Mouse (Mus musculus): ENCODE data around the gene Zmiz2. TPM values are rescaled to one million over a fixed set of nuclear protein-coding genes. Genes with fewer than 3 reads are reported as not detected.

Zmiz2 gene
- 12.3 and 12.8 TPM in 2 replicates for total RNA-seq (2012; rRNA removed)
- polyA plus RNA-seq (2012; ENCODE audit: insufficient read depth in 1 of 2, insufficient read length in 2 of 2, low read depth in 1 of 2, low replicate concordance in 2 of 2, missing spikeins in 1 of 2), result 10 to 100 TPM; 35.5 to 90.3 TPM

DNA sequence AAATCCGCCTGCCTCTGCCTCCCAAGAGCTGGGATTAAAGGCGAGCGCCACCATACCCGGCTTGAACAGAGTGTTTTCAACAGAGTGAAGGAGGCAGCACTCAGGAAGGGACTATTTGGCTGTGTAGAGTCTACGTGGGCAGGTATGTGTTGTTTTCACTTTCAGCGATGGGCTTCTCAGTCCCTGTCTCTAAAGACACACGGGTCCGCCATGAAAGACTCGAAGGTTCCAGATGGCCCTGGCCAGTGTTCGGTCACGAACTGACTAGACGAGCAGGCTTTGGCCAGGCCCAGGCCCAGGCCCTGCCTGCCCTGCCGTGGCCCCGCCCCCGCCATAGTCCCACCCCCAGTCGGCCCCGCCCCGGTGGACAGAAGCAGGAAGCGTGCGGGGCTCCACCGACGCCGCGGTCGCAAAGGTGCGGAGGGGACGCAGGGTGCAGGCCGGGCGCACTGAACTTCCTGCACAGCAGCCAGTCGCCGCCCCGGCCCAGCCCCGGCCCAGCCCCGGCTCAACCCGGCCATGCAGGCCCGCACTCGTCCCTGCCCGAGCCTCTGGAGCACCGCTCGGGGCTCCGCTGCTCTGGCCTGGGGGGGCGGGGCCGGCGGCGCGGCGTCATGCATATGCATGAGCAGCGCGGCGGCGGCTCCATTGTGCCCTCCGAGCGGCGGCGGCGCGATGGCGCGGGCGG, at the start of gene Zmiz2:
Gene Zmiz2, plus strand, starts transcription at position 349 of the 688 bp plus-strand sequence.
- H3K27me3 ChIP-seq (ENCODE audit: control insufficient read depth in 1 of 2, insufficient read depth in 2 of 2, low read length in 2 of 2), result no peaks in the 10 kb centered on the region
- H3K4me1 ChIP-seq (ENCODE audit: control insufficient read depth in 1 of 2, insufficient read depth in 2 of 2, low read length in 2 of 2), result peaks cover 10 to 28% of the 10 kb centered on the region in 2 experiments
- peak within 1 kb of the TSS; percentile 74 for H3K9ac ChIP-seq (ENCODE audit: control insufficient read depth, low read depth, low read length, poor library complexity, severe bottlenecking)
- H3K79me2 ChIP-seq (ENCODE audit: control insufficient read depth, insufficient read depth, low read length, poor library complexity), result peaks cover 32% of the 10 kb centered on the region
- H3K9me3 ChIP-seq (replicated peaks; ENCODE audit: insufficient read depth, low read length), result no peaks in the 10 kb centered on the region
- H3K27ac ChIP-seq (ENCODE audit: control insufficient read depth, low read depth, low read length), result peak within 1 kb of the TSS; percentile 78
- TF ChIP-seq TAL1 (IDR thresholded peaks at IDR 0.05; ENCODE audit: low read length), result no peak
- TF ChIP-seq HCFC1 (IDR thresholded peaks at IDR 0.05; ENCODE audit: low read depth, low read length), result peak; percentile 81
- no peak for TF ChIP-seq MAFK (IDR thresholded peaks at IDR 0.05; ENCODE audit: borderline replicate concordance, low read depth, low read length)
- peak; percentile 48; the same call in 1 of the 2 replicates for TF ChIP-seq ZNF384 (IDR thresholded peaks at IDR 0.05; ENCODE audit: low read depth, low read length)
- peak; percentile 90 for TF ChIP-seq ELF1 (IDR thresholded peaks at IDR 0.05; ENCODE audit: low read depth, low read length)
- peak; percentile 90 for TF ChIP-seq NELFE (IDR thresholded peaks at IDR 0.05; ENCODE audit: low read depth, low read length)
- 0 out of 2 replicates have a peak, but pooled peaks have one; percentile 59 for TF ChIP-seq CHD1 (IDR thresholded peaks at IDR 0.05; ENCODE audit: low read depth, low read length)
- 0 out of 2 replicates have a peak, but pooled peaks have one; percentile 42 for TF ChIP-seq UBTF (IDR thresholded peaks at IDR 0.05; ENCODE audit: borderline replicate concordance, insufficient read depth, low read depth, low read length)
- no peak for TF ChIP-seq RCOR1 (IDR thresholded peaks at IDR 0.05; ENCODE audit: low read depth, low read length)
- TF ChIP-seq ZC3H11A (IDR thresholded peaks at IDR 0.05; ENCODE audit: low read depth, low read length), result no peak; the same call in 1 of the 2 replicates
- peak; percentile 93 for TF ChIP-seq TBP (IDR thresholded peaks at IDR 0.05; ENCODE audit: low read depth, low read length)
- TF ChIP-seq KAT2A (conservative IDR thresholded peaks at IDR 0.05; ENCODE audit: low read depth, low read length), result no peak
- TF ChIP-seq MAZ (IDR thresholded peaks at IDR 0.05; ENCODE audit: low read depth, low read length), result peak; percentile 59; the same call in 1 of the 2 replicates
- no peak for TF ChIP-seq E2F4 (IDR thresholded peaks at IDR 0.05; ENCODE audit: borderline replicate concordance, low read depth, low read length)
- TF ChIP-seq ZMIZ1 (IDR thresholded peaks at IDR 0.05; ENCODE audit: low read depth, low read length), result peak; percentile 91
- TF ChIP-seq JUND (IDR thresholded peaks at IDR 0.05; ENCODE audit: low read depth, low read length), result no peak
- peak; percentile 54; the same call in 1 of the 2 replicates for TF ChIP-seq MXI1 (IDR thresholded peaks at IDR 0.05; ENCODE audit: low read depth, low read length)
- TF ChIP-seq POLR2A (IDR thresholded peaks at IDR 0.05; ENCODE audit: control insufficient read depth in 1 of 2, insufficient read depth in 1 of 2, low read depth in 1 of 2, low read length in 2 of 2, poor library complexity in 1 of 2), result peak; percentile 84 to 93
- no peak for TF ChIP-seq USF2 (IDR thresholded peaks at IDR 0.05; ENCODE audit: borderline replicate concordance in 1 of 2, insufficient read depth in 1 of 2, low read depth in 1 of 2, low read length in 2 of 2)
- TF ChIP-seq SIN3A (IDR thresholded peaks at IDR 0.05; ENCODE audit: low read length), result peak; percentile 69
- no peak; the same call in 1 of the 2 replicates for TF ChIP-seq MAX (IDR thresholded peaks at IDR 0.05; ENCODE audit: low read length)
- peak; percentile 93 for TF ChIP-seq POLR2AphosphoS2 (IDR thresholded peaks at IDR 0.05; ENCODE audit: low read length)
- TF ChIP-seq RAD21 (IDR thresholded peaks at IDR 0.05; ENCODE audit: low read depth, low read length), result no peak
- TF ChIP-seq MYB (IDR thresholded peaks at IDR 0.05; ENCODE audit: low read depth, low read length), result peak; percentile 71
- TF ChIP-seq NRF1 (IDR thresholded peaks at IDR 0.05; ENCODE audit: insufficient read depth, low read depth, low read length, poor library complexity, severe bottlenecking), result peak; percentile 41; the same call in 1 of the 2 replicates
- H3K4me3 ChIP-seq (ENCODE audit: control insufficient read depth in 1 of 2, insufficient read depth in 1 of 2, low read depth in 2 of 2, low read length in 2 of 2), result peak within 1 kb of the TSS; percentile 94 to 99
- H3K36me3 ChIP-seq (ENCODE audit: control insufficient read depth in 1 of 2, insufficient read depth in 2 of 2, low read length in 2 of 2), result peaks cover 0 to 32% of the 10 kb centered on the region in 2 experiments; a peak in 2 of 4 replicates
- DNase-seq (ENCODE audit: low read depth, low spot score), result peak; percentile 96

All from MEL (cell line).